Mouse (Mus musculus) adrenal gland, postnatal 25 days (tissue): ENCODE data around the gene Slc43a3. TPM values are rescaled to one million over a fixed set of nuclear protein-coding genes. Genes with fewer than 3 reads are reported as not detected.

Source experiments
- DNase-seq: peaks from one replicate; pipeline ENCODE4 v3.0.0; 2021; ENCODE audit warnings: mixed read lengths
- total RNA-seq: library from RNA; stranded (reverse); gene quantifications from 2 replicates; pipeline ENCODE4 v1.2.3, GENCODE M21; 2021

The Slc43a3 gene
- total RNA-seq, 1 experiment from 2014 or later: 54.7 TPM

DNA sequence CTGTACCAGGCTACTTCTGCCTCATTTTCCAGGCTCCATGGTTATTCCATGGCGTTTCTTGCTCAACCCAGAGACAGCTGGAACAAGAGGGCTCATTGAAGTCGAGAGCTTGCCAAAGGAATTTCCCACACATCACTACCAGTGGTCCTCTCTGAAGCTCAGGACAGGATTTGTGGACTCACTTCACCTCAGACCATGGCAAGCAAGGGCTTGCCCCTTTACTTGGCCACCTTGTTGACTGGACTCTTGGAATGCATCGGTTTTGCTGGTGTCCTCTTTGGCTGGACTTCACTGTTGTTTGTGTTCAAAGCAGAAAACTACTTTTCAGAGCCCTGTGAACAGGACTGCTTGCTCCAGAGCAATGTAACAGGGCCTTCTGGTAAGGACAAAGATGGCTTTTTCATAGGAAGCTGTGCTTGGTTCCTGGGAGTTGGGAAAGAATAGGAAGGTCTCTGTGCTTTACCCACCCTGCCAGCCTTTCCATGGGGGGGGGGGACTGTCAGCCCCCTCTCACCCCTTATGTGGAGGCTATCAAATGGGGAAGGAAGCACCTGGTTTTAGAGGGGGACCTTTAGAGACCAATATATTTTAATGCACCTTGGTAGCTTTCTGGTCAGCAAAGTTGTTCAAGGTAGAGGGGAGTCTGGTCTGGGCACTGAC is 1.2 kb downstream of the Slc43a3 start:
- no peak for DNase-seq

DNA sequence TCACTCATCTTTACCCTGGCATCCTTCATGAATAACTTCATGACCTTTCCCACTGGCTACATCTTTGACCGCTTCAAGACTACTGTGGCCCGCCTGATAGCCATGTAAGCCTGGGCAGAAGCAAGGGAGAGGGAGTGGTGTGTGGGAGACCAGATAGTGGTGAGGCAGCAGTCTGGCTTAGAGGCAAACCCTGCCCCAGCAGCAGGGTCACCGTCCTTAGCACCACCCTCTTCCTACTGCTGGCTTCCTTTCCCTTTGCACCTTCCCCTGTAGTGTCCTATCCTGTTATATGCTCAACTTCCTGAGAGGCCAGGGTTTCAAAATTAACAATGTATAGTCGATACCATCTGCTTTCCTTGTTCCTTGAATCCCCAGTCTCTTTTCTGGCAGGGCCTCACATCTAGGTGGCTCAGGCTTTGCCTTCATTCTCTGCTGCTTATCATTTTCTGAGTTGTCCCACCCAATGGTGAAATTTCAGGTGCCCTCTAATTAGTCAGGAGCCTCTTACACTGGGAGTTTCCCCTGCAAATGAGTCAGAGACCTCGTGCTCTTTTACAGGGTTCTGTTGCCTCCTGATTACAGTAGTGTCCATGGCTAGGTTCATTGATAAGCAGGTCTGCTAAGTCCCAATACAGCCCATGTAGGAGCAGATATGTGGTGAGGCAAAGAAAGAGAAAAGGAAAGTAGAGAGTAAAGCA is 2.0 kb downstream of the Slc43a3 start:
- peak; percentile 15 for DNase-seq

DNA sequence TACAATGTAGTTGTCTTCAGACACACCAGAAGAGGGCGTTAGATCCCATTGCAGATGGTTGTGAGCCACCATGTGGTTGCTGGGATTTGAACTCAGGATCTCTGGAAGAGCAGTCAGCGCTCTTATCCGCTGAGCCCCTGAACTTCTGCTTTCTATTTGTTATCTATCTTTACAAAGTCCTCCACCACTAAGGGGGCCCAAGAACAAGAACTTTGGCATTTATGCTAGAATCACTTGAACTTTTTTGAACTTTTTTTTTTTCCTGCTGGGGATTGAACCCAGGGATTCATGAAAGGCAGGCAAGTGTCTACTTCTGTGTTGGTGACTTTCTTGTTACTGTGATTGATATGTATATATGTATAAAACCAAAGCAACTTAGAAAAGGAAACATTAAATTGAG is 2.9 kb downstream of the Slc43a3 start:
- DNase-seq: no peak

DNA sequence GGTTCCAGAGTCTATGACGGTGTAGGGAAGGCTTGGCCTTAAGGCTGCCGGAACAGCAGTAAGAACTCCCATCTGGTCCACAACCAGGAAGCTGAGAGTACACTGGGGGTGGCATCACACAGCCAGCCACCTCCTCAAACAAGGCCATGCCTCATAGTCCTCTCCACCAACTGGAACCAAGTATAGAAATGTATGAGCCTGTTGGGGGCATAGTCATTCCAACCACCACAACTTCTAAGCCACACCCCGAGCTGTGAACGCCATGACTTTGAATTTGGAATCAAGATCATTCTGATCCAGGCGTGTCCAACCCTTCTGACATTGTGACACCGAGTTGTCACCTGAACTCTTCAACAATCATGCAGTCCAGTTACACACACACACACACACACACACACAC is 3.3 kb downstream of the Slc43a3 start:
- DNase-seq: no peak

DNA sequence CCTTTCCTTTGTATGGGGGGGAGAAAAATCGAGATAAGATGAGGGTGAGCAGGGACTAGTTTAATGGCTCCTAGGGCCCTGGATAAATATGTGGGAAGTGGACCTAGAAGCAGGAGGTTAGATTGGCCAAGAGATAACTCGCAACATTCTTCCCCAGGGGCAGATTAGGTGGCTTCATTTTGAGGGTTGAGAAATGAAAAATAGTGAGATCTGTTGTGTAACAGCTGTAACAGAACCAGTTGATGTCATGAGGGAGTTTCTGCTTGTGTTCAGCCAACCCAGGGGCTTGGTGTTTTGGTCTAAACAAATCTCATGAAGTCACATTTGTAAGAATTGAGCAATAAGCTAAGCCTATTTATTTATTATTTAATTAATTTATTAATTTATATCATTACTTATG is 5.0 kb downstream of the Slc43a3 start:
- no peak for DNase-seq

DNA sequence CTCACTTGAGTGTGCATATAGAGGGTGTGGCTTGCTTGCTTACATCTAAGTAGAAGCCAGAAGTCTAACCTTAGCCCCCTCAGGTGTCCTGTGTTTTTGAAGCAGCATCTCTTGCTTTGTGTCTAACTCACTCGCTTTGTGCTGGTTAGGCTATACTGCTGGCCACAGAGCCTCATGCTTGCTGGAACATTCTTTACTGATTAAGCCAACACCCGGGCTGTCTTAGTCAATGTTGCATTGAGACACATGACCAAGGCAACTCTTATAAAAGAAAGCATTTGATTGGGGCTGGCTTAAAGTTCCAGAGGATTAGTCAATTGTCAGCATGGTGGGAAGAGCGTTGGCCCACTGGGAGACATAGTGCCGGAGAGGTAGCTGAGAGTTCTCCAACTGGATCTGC is 5.4 kb downstream of the Slc43a3 start:
- no peak for DNase-seq

DNA sequence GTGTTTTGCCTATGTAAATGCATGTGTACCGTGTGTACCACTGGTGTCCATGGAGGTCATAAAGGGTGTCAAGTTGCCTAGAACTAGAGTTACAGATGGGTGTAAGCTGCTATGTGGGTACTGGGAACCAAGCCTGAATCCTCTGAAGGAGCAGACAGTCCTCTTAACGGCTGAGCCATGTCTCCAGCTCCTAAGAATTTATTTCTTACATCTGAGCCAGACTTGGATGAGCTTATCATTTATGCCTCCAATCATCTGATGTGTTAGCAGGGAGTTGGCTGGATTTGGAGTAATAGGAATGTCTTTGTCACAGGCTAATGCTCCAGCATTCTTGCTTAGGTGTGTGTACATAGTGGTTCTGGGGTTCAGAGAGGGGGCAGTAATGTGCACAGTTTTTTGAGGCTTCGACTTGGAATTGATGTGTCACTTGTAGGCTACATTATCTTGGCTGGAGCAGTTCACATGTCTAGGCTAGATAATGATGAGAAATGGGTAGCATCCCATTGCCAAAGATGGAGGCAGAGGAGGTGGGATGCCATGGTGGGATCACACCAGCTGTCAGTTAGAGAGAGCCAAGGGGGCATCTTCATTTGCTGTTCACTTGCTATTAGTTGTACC is 10.9 kb downstream of the Slc43a3 start:
- no peak for DNase-seq

DNA sequence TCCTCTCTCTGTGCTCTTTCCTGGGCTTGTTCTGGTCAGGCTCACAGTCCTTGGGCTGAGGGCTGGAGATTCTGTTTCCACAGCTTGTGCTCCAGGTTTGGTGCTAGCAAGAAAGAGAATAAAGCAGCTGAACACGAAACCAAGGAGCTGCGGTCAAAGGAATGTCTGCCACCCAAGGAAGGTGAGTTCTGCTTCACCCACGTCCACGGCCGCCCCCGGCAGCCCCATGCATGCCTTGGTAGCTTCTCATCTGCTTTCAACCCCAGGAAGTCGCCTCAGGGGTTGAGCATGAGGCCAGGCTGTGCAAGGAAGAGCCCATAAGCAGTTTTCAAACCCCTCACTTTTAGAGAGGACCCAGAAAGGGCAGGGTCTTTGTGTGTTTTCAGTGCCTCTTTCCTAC is 11.9 kb downstream of the Slc43a3 start:
- DNase-seq: no peak

DNA sequence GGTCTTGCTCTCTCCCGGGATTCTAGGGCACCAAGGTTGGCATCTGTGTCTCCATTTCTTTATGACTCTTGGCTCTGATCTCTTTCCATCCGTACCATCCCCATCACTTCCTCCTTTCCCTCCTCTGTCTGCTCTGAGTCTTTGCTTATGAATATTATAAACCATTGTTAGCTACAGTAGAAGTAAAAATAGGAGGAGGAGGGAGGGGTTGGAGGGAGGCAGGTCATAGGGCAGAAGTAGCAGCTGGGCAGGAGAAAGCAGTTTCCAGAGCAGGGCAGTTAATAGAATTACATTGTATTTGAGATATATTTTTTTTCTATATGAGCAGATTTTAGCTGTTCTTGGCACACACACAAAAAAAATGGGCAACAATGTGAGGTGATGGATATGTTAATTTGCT is 12.3 kb downstream of the Slc43a3 start:
- DNase-seq: no peak

DNA sequence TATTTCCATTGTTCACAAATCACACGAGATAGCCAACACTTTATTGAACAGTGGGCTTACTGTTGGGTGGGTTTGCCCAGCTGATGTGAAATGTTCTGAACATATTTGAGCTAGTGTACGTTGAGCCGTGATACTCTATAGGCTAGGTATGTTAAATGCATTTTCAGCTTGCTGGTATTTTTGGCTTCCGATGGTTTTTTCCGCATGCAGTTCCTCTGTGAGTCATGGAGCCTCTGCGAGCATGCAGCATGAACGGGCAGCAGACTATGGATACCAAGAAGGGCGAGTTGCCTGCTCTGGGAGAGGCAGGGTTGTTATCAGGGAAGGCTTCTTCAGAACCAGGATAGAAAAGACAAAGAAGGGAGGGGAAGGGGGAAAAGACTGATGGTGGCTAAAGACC is 14.6 kb downstream of the Slc43a3 start:
- DNase-seq: no peak

DNA sequence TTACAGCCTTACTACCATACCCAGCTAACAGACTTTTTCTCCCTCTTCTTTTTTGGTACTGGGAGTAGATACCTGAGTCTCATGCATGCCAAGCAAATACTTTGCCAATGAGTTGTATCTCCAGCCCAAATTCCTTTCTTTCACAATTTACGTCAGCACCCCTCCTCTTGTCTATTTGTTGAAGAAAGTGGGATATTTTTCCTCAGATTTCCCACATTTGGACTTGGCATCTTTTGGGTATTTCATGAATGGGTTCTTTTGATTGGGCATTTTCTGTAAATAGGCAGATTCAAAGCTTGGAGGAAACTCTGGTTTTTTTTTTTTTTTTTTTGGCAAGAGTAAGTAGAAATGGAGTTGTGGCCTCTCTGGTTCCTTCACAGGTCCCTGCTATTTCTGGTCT is 15.9 kb downstream of the Slc43a3 start:
- no peak for DNase-seq

DNA sequence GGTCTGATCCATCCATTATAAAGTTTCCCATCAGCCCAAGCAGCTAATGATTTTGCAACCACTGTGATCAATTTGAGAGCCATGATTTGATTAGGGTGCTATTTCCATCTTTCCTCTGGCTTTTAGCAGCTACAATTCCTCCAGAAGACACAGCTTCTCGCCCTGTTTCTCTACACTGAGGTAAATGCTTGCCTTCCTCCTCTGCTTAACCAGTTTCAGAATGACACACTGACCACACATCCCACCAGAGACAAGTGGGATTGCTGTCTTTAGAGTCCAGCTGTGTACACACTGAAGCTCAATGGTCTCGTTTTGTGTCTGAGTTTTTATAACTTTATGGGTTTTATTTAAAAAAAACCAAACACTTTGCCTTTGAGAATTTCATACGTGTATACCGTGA is 16.3 kb downstream of the Slc43a3 start:
- no peak for DNase-seq

DNA sequence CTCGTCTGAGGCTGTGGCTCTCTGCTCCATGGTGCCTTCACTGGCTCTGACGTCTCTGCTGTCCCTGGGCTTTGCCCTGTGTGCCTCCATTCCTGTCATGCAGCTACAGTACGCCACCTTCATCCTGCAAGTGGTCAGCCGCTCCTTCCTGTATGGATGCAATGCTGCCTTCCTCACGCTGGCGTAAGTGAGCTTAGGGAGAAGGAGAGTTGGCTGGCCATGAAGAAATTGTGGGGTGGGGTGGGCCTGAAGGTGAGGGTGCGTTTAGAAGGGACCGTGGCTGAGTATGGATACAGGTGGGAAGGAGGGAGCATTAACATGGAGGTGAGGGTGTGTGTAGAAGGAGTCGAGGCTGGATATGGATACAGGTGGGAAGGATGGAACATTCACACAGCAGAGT is 19.1 kb downstream of the Slc43a3 start:
- DNase-seq: no peak

DNA sequence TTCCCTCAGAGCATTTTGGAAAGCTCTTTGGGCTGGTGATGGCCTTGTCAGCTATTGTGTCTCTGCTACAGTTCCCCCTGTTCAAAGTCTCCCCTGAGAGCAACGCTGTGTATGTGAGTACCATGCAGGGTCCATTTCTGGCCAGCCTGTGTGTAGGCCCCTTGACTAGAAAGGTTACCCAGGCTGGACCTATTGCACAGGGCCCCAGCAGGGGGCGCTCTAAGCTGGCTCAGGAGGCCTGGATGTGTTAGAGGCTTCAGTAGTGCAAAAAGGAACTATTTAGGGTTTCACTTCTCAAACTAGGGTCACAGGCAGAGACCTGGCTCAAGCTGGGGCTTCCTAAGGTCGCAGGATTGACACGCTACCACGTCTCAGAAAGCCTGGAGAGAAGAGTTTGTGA is 19.9 kb downstream of the Slc43a3 start:
- DNase-seq: peak; percentile 80

DNA sequence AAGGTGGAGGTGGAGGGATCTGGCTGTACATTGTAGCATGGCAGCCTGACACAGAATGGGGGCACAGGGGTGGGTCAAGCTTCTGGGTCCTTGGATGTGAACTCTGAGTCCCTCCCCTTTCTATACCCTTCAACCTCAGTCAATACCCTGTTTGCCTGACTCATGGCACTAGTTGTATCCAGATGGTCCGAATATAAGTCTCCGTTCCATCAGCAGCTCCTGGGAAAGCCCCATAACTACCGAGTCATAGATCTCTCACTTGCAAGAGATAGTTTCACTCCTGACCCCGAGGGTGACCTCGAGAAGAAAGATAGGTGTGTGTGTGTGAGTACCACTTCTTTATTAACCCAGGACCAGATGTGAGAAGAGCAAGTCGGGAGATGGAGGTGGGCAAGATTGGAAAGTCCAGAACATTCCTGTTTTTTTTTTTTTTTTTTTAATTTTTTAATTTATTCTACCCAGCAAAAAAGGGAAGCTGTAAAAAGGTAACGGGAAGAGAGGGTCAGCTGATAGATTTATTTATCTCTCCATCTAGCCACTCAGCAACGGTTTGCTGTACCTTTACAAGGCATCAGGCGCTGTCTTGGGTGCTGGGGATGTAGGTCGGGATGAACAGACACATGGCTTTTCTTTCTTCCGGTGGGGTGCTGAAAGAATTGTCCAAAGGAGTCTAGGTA is 22.3 kb downstream of the Slc43a3 start:
- DNase-seq: no peak

DNA sequence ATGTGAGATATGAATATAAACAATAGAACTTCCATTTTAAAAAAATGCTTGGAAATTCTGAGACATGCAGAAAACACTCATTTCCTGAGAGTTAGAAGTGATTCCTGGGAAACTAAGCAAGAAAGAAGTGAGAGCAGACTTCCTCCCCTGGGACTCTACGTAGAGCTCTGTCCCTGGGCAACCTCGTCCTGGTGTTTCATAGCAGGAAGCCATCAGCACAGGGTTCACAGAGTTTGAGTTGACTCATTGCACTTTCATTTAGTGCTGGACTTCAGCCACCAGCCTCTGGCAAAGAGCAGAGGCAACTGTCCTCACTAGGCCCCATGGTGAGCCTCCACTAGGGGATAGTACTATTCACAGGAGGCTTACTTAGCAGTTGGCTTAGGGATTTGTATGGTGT is 24.9 kb downstream of the Slc43a3 start:
- peak; percentile 66 for DNase-seq

DNA sequence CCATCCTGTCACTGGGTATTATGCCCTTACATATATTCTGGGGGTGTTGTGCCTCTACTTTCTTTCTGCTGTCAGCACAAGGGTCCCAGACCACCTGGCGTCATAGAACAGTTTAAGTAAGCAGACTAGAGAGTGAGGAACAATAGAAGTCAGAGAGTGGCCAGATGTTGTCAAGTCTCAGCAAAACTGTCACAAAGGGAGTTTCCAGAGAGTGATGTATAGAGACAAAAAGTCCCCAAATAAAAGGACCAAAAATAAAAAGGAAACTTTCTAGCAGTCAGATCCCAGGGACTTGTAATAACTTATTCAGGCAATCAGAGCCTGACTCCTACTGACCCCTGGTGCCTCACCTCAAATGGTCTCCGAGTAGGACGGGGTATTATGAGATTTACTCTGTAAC is 25.5 kb downstream of the Slc43a3 start:
- no peak for DNase-seq

DNA sequence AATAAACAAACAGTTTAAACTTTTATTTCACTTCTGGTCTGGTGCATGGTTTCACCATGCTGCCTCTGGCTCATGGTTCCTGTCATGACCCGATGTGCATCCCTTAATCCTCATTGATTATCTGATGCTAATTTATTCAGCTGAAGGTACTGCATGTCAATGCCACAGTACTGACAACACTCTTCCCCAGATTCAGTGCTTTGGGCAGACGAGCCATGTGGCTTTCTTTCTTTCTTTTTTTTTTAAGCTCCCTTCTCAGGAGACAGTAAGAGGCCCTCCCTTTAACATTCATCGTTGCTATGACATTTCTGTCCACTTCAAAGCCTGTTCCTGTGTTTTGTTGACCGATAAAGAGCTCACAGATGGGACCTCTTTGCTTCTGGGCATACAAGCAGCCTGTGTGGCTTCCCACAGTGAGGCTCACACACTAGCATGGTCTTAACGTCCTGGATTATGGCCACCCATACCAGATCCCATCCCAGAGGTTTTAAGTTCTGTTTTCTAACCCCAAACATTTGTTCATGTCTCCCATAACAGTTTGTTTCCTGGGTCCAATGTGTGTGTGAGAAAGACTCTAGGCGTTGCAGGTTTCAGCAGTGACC is 26.6 kb downstream of the Slc43a3 start:
- DNase-seq: no peak

DNA sequence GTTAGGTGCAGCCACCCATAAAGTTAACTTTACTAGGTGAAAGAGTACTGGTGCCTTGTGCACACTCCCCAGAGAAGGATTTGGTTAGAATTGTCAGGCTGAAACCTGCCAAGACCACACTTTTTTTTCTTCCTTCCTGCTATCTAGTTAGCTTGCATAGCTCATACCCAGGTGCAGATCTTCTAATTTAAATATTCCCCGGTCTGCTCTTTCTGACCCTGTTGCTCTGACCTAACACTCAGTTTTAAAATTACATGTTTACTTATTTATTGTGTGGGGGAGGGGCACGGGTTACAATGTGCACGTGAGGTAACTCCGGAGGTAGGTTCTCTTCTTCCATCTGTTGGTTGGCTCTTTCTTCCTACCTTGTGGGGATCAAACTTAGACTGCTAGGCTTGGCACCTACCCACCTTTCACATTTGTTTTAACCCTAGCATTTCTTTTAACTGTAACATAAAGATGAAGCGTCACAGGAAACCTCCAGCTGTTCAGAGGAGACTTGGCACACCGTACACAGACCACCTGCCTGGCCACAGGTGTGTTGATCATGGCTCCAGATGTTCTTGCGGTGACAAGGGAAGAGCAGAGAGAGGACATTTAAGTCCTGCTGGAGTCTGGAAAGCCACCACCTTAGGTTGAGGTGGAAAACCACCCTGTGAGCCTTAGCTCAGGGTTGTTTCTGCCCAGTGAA is 27.9 kb downstream of the Slc43a3 start:
- DNase-seq: no peak

DNA sequence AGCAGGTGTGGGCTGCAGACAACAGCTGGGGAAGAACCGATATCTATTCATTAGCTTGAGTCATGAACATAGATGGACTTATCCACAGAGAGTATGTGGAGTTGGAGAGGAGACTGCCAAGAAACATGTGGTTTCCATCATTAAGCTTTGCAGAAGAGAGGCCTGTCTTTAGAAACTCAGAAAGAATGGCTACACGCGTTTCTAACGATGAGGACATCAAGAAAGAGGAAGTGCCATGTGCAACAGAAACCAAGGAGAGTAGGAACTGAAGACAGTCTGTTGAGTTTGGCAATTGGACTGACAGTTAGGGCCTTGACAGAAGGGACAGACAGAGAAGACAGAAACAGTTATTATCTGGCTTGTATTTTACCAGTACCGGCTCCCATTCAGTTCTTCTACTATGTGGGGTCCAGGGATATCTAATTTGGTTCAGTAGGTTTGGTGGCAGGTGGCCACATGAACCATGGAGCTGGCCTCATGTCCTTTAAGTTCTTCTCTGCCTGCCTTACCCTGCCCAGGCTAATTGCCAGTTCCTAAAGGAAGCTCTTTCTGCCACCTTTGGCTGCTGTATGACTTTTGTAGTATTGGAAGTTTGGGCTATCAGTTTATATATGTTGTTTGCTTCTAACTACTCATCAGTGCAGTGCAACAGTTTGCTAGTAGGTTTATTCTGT is 31.1 kb downstream of the Slc43a3 start:
- DNase-seq: no peak

DNA sequence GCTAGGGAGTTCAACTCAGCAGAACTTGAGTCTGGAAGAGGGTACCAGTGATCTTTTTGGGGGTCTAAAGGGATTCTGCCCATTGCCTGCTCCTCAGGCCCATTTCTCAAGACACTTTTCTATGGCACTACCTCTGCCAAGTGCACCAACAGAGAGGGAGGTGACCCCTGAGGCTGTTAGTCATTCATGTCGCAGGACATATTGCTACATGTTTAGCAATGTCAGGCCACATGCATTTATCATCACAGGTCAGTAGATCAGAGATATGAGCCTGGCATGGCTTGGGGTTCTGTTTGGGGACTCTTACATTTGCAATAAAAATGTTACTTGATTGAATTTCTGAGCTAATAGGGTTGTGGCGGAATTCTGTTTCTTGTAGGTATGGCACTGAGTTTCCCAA is 39.2 kb downstream of the Slc43a3 start:
- no peak for DNase-seq

DNA sequence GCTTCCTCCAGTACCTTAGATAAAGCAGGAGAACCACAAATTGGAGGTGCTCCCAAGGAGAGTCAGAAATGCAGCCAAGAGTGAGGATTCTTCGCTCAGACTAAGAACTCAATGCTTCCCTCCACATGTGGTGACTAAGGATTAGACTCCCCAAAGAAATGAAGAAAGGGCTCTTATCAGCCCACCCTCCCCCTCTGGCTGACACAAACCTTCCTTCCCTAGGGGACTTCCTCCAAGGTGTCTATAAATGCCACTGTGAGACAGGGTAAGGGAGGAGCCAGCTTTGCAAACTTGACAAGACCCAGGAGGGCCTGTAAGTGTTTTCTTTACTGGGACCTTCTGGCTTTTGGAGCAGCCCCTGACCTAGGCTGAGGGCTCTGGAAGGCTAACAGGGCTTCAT is 43.8 kb downstream of the Slc43a3 start, which contains the start of gene Prg2:
Prg2 (plus strand) TSS at position 274 of the 400 bp plus-strand sequence.
- no peak for DNase-seq
